Mouse (Mus musculus) liver (tissue): ENCODE results near the gene Bcar1.

Experiments used
- DNase-seq: peaks from one replicate; pipeline ENCODE4 v3.0.0-alpha.2; 2020; ENCODE audit warnings: mixed read lengths

Bcar1 gene

DNA sequence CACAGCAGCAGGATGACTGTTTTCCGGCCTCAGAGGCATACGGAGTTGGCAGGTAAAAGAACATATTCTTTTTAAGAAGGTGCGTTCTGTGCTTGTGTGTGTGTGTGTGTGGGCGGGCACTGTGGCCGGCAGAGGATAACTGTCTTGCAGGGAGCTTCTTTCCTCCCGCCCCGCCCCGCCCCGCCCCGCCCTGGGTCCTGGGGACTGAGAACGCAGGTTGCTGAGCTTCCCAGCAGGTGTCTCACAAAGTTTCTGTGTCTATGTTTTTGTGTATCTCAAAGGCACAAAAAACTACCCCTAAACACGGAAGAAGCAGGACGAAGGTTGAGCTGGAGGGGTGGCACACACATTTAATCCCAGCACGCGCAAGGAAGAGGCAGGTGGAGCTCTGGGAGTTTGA, 25.7 kb upstream of the Bcar1 start:
- DNase-seq = no peak

DNA sequence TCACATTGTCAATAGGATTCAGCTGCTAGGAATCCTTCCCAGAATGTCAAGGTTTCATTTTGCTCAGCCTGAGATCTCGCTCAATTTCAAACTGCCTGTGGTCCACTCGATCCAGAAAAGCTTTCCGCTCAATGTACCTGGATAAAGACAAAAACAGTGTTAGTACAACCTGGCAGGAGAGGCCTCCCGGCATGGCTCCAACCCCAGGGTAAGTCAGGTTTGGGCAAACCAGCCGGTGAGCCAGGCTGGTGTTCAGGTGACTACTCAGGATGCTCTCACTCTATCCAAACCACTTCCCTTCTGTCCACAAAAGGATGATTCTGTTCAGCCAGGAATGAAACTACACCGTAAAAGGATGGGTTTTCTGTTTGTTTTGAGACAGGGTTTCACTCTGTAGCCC, 25.0 kb upstream of the Bcar1 start:
- no peak for DNase-seq

DNA sequence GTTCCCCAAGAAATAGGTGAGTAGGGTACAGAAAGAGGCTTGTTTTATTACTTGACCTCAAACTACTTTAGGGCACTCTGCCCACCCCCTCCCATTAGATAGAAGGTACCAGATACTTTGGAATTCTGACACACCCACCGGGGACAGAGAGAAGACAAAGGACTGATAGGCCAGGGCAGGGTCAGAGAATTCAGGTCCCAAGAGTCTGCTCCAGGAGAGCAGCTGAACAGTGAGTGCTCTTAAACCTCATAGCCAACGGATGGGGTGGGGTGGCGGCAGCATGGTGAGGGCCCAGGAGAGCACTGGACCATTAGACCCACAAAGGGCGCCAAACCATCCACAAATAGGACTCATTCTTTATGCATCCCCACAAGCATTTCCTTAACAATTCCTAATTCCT, 22.0 kb upstream of the Bcar1 start:
- DNase-seq = no peak

DNA sequence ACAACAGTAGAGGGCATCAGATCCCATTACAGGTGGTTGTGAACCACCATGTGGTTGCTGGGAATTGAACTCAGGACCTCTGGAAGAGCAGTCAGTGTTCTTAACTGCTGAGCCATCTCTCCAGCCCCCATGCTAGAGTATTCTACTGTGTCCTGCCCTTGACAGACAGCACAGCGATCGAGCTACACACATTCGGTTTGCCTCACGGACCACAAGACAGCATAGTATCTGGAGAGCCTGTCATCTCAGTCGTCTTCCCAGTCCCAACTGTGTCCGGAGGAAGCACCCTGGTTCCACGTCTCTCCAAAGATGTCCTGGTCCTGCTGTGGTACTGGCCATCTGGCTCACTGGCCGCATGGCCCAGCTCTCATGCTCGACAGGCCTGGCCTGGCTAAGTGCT, 21.5 kb upstream of the Bcar1 start:
- DNase-seq = no peak

DNA sequence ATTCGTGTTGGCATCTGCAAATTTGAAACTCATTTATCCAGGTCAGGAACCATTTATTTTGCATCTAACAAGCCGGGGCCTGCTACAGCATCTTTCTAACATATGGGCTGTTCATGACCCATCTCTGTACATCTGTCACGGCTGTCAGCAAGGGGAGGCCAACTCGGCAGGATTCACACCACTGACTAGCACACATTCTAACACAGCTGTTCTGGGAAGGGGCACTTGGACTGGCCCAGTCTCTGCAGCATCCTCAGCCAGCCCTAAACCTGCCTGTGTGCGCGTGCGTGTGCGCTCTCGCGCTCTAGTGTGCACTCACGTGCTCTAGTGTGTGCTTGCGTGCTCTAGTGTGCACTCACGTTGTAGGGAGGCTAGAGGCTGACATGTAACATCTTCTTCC, 17.1 kb upstream of the Bcar1 start:
- no peak for DNase-seq

DNA sequence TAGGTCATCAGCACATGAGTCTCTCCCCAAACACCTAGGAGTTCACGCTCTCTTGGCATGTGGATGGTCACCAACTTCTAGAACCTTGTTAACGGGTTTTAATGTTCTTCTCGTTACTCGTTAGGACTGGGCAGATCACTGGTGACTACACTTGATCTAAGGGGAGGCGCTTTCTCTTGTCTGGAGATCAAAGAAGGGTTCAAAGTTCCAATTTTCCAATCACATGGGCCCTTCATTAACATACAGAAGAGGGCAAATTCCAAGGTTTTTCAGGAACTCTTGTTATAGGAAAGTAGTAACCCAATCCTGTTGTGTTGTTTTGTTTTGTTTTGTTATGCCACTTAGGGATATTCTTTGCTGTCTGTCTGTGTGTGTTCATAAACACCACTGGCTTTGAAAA, 15.2 kb upstream of the Bcar1 start:
- no peak for DNase-seq

DNA sequence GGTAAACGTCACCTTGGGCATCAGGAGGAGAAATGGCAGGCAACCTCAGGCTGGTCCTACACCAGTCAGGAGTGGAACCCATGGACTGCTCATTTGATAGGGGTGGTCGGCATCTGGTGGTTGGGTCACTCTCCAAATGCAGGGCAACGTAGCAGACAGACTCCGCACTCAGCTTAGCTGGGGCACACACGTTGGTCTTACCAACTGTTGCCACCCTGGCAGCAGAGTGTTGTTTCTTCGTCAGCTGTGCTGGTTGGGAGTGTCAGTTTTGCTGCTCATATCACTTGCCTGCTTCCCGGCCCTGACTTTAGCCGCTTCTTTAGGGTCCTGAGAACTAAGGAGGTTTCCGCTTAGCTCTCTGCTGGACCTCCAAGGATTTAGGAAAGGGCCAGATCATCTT, 14.0 kb upstream of the Bcar1 start:
- DNase-seq = no peak

DNA sequence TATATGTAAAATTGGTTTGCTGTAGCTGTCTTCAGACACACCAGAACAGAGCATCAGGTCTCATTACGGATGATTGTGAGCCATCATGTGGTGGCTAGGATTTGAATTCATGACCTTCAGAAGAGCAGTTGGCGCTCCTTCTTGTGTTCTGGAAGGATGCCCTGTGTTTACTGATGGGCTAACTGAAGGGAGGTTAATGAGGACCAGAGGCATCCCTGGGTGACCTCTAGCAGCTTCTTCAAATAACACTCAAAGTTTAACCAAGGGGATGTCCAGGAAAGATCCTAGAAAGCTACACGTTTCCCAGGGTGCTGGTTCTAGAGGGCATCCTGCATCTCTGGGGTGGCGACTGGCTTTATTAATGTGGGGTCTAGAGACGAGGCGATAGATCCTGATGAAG, 11.1 kb upstream of the Bcar1 start:
- DNase-seq = no peak

DNA sequence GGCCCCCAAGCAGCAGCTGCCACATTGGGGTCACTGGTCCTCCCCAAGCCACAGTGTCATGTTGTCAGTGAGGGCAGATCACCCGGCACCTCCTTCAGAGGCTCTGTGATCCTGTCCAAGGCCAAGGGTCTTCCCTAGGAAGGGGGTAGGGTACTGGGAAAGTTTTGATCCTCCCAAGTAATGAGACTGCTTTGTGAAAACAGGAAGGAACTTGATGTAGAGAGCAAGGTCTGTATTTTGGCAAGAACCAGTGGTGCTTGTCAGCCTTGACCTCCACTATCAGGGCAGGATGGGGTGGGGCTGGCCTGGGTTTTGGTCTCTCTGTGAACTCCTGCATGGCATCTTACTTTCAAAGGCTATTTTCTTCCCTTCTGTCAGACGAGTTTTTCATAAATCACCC, 10.5 kb upstream of the Bcar1 start:
- no peak for DNase-seq

DNA sequence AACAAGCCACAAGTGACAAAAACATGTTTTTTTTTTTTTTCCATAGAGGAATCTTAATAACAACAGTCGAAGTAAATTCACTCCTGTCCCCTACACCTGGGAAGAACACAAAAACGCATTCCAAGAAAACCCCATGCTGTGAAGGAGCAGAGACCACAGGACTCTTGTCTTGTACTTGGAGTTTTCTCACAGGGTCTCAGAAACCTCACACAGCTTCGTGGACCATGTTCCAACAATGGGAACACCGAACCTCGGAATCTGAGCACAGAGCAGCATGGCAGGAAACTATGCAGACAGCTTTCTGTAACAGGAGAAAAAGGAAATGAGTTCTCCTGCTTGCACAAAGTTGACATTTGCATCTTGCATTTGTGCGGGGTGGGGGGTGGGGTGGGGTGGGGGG, 5.2 kb upstream of the Bcar1 start:
- DNase-seq = no peak

DNA sequence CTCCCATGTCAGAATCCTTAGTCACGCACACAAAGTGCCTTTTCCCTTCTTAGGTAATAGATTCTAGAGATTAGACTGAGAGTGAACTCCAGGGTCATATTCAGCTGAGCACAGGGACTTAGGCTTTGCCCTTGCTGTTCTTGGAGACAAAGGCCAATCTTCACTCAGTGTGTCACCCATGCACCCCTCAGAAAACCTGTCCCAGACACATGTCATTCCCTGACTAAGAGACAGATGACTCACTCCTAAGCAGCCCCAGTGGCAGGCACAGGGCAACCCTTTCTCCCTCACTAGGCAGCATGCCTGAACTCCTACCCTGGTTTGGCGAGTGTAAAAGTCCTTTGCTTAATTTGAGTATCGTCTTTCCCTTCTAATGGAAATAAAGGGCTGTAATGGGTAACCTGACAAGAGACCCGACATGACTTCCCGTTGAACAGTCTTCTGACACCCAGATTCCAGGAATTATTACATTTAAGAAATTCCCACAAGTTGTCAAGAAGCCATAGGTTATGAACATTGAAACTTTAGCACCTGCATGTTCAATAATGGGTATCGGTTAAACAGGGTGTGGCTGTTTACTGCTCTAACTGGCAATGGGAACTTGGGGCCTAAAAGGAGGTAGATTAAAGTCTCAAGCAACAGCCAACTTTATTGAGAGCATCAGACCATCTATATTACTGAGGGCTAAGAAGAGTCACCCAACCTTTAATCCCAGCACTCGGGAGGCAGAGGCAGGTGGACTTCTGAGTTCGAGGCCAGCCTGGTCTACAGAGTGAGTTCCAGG, 4.4 kb upstream of the Bcar1 start:
- DNase-seq = no peak

DNA sequence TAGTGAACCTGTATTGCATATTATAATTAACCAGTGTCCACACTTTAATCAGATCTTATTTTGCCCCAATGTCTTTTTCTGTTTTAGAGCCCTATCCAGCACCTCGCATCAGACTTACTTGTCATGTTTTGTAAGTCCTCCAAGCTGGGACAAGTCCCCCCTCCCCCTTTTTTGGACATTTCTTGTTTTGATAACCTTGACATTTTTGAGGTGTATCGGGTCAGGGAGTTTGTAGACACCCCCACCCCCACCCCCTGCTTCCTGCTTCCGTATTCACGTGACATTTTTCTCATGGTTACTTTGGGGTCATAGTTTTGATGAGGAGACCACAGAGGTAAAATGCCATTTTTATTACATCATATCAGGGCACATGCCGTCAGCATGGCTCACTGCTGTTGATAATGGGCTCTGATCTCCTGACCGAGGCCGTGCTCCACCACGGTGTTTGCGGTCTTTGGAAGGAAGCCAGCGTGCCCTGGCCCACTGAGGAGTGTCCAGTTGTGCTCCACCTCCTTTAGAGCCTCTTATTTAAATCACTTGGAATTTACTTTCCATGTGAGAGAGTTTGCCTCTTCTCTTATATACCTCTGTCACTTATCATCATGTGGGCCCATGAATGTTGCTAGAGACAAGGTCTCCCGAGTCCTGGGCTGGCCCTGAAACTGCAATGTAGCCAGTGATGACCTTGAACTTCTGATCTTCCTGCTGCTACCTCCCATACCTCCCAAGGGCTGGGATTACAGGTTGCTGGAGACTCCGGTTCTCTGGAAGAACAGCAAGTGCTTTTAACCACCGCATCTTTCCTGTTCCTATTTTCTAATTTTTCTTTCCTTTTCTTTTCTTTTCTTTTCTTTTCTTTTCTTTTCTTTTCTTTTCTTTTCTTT, 3.2 kb upstream of the Bcar1 start:
- DNase-seq = no peak

DNA sequence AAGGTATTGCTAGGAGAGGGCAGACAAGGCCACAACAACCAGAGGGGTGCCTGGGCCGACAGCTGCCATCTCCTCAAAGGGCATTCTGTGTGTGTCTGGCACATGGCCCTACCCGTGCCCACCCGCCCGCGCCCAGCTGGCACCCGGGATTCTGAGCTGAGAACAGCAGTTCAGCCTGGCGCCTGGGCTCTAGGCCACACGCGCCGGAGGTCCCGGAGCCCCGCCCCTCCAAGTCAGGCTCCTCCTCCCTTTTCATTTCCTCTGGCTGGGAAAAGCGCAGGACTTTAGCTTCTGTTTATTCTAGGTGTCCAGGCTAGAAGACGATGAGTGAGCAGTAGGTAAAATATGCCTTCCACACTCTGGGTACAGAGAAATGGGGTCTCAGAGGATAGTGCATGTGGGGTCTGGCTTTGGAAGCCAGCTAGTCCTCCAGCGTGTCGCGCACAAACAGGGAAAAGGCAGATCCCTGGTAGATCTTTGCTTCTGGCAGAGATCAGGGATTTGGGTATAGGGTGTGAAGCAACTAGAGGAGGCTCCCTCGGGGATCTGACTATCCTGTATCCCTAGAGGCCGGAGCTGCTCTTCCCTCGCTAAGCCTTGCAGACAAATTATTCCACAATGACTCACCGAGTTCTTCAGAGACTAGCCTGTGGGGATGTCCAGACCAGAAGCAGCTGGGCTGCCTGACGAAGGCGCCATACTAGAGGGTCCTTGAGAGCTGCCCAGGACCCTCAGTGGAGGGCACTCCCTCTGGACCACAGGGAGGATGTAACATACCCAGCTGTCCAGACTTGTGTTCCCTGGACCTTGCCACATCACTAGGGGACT, 2.2 kb upstream of the Bcar1 start:
- peak; percentile 70 for DNase-seq

DNA sequence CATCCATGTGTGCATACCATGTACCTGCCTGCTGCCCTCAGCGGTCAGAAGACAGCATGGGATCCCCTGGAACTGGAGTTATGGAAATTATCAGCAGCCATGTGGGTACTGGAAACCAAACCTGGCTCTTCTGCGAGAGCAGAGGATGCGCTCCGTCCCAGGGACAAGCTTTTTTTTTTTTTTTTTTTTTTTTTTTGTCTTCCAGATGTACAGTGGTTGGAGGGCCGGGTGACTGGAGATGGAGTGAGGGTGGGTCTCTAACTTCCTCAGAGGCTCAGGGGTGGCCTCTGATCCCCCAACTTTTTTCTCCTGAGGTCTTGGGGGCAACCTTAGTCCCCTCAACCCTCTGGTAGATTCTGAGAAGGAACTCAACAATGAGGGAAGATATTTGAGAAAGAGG, 1.5 kb upstream of the Bcar1 start:
- no peak for DNase-seq

DNA sequence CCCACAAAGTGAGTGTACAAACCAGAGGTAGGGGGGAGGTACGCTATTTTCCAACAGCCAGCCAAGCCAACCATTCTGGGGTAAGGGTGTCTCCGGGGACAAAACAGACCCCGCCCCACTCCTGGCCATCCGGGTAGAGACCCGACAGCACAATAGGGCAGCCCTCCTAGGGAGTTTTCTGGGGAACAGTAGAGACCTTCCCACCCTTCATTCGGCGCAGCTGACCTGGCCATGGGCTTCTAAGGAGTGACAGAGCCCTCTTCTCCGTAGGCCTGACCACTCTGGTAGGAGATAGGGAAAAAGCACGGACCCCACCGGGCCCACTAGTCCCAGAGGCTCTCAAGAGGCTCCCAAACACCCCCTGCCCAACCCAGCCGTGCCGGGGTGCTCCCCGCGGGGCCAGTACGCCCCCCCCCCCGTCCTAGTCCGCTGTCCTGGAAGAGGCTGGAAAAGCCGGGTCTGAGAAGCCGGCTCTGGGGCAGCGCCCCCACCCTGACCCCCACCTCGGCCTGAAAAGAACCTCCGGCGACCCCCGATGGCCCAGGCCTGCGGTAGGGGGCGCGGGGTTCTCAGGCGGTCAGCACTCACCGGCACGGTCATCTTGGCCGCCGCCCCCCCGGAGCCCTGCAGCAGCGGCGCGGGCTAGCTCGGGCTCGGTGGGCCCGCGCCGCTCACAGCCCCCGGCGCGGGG, 363 bp downstream of the Bcar1 start:
- DNase-seq = no peak

DNA sequence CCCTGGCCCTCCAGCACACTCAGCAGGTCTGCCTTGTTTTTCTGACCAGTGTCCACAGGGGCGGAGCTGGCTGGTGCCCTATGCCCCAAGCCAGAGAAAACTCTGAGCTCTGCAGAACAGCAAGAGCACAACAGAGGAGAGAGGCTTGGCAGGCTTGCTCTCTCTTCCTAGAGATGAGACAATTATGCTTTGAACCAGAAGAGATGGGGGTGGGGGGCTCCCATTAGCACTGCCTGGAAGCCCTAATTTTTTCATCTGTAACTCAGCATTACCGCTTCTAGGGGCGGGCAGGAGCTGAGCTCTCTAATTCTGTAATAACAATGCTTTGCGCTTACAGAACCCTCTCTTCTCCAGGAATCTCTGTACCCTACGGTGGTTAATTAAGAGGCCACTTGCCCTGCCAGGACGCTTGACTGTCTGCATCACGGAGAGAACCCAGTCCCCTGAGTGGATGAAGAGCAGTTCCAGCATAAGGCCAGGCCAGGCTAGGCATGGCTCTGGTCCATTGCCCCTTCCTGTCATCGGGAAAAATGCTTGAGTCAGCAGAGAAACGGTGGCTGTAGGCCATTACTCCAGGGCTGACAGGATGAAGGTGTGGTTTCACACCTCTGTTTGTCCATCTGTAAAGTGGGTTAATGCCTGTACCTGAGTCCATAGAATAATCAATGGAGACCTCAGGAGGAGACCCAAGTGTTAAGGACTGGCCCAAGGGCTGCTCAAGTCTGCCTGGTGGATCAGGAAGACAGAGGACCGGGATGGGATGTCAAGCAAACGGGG, 1.2 kb downstream of the Bcar1 start:
- no peak for DNase-seq

DNA sequence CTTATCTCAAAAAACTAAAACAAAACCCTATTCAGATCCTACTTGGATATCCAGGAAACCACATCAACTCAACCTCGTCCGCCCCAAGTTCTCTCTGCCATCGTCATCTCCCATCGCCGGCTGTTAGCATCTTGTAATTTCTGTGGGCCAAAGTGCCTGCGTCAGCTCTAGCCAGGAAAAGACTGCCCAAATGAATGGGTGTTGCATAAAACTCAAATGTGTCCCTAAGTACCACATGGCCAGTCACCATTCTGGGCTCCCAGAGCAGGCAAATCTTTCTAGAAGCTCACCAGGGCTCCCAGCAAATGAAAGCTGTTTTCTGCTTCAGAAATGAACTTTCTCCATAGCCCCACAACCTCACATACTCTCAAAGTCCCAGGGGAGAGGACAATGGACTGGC, 2.1 kb downstream of the Bcar1 start:
- no peak for DNase-seq

DNA sequence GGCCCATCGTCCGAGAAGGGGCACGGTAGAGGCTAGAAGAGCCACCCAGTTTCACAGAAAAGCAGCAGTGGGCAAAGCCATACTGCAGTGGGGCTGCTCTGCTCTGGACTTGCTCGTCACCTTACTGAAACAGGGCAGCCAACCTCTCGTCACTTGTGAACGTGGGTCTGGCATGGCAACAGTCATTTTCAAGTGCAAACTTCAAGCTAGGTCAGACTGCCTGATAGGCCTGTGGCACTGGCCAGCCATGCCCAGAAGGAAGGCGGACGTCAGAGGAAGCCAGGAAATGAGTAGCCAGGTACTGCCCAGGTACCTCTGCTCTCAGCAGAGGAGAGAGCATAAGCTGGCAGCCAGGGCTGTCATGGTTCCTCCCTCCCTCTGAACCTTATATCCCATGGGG, 2.6 kb downstream of the Bcar1 start:
- DNase-seq = no peak

DNA sequence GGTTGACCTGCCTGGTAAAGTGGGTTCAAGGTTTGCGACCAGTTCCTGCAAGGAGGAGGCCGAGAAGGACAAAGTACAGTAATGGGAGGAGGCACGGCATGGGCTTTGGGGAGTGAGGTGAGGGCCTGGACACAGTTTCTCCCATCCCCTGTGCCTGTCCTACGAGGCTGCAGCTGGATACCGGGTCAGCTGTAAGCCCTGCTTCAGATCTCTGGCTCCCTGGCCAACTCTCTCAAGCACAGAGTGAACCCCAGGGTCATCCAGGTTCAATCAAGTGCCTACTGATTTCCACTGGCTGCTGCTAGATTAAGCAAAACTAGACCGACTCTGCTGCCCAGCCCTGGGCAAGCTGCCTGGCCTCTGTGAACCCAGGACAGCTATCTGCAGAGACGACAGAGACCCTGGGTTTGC, 3.3 kb downstream of the Bcar1 start:
- DNase-seq = no peak

DNA sequence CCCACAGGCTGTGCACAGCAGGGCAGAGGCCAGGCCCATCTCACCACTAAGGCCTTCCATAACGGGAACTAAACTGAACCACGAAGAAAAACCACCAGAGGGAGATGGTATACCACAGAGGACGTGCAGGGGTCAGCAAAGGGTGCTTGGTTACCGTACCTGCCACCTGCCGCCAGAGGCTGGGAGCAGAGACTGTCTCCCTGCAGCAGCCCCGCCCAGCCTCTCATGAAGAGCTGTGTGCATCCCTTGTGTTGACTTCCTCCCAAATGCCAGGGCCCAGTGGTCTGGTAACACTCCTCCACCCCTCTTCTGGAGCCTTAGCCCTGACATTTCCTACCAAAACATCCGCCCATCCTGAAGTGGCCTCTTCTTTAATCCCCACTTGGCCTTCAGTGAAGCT, 4.0 kb downstream of the Bcar1 start:
- no peak for DNase-seq

DNA sequence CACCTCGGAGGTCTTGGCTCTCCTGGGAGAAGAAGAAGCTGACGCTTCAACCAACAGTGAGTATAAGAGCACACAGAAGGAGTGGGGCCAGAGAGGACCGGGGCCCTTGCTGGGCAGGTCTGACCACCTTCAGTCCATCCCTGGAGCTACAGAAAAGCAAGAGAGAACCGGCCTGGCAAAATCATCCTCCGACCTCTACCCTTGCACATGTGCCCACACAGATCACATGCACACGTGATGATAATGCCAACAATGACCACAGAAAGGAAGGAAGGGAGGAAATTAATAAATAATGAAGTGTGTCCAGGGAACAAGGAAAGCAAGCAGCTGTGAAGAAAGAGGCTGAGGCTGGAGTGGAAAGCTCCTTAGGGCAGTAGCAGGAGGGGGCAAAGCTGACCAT, 4.7 kb downstream of the Bcar1 start:
- DNase-seq = no peak

DNA sequence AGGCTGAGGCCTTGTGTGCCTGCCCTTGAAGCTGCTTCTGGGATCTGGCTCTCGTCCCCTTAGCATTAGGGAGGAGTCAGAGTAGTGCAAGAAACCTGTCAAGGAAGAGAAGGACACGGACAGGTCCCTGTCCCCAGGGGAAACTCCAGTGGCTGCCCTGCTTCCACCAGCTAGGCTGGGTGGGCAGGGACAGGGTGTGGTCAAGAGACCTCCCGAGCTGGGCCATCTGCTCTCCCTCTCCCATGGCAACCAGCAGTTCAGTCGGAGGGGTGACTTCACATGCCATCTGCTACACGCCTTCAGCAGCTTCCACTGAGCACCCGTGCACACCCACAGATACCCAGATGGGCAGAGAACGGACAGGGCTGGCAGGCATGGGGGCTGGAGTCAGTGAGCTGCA, 7.3 kb downstream of the Bcar1 start:
- no peak for DNase-seq
